ENCODE assay signal across 8 mouse cellular contexts in genomic region chr5:121833159-121833558, GRCm38 (mm10). TPM values are rescaled to one million over a fixed set of nuclear protein-coding genes. Genes with fewer than 3 reads are reported as not detected.
DNase-seq lines count a peak whose midpoint lies in the region; ATAC-seq lines count a peak whose summit lies in the region.

No protein-coding gene starts in this region.

- DNase-seq in heart, postnatal 36 days, result no peak
- no peak for DNase-seq in layer of hippocampus, postnatal 14 days (ENCODE audit: low spot score in 2 of 2)
- no peak for DNase-seq in urinary bladder, adult 2 months (ENCODE audit: low spot score)

- peak overlapping the region; percentile 74 for H3K27ac ChIP-seq in heart, embryonic 12.5 days (ENCODE audit: poor library complexity, severe bottlenecking)
- no peak overlapping the region for H3K27ac ChIP-seq in hindbrain, embryonic 16.5 days (ENCODE audit: low read depth, low read length)
- no peak overlapping the region for H3K27ac ChIP-seq in neural tube, embryonic 15.5 days (replicated peaks)

- H3K4me1 ChIP-seq in heart, embryonic 12.5 days (replicated peaks), result peaks cover 66% of the 10 kb centered on the region
- peaks cover 85% of the 10 kb centered on the region for H3K4me1 ChIP-seq in megakaryocyte, embryonic 14.5 days
- H3K4me1 ChIP-seq in hindbrain, embryonic 16.5 days (ENCODE audit: control insufficient read depth, insufficient read depth, low read depth, low read length), result peaks cover 31% of the 10 kb centered on the region
- H3K4me1 ChIP-seq in neural tube, embryonic 15.5 days, result peaks cover 70% of the 10 kb centered on the region

- 89% methylated on average over 2 of the region's 2 CpGs for WGBS in heart, embryonic 12.5 days
- 100% methylated on average over 2 of the region's 2 CpGs for WGBS in hindbrain, embryonic 16.5 days
- 84% methylated on average over 2 of the region's 2 CpGs for WGBS in neural tube, embryonic 15.5 days

- no peaks in the 10 kb centered on the region for H3K9me3 ChIP-seq in heart, embryonic 12.5 days (replicated peaks)
- no peaks in the 10 kb centered on the region for H3K9me3 ChIP-seq in megakaryocyte, embryonic 14.5 days
- no peaks in the 10 kb centered on the region for H3K9me3 ChIP-seq in hindbrain, embryonic 16.5 days (ENCODE audit: control insufficient read depth, low read length)
- no peaks in the 10 kb centered on the region for H3K9me3 ChIP-seq in neural tube, embryonic 15.5 days (replicated peaks)

- intact Hi-C loops in heart, postnatal 36 days (cut with DNase I), result no loop called here

- ATAC-seq in heart, embryonic 12.5 days (ENCODE audit: insufficient number of reproducible peaks, low FRiP score), result no peak
- ATAC-seq in megakaryocyte, adult 5-6 weeks (ENCODE audit: poor library complexity, severe bottlenecking), result no peak
- ATAC-seq in hindbrain, embryonic 16.5 days, result no peak
- ATAC-seq in neural tube, embryonic 15.5 days (ENCODE audit: low FRiP score), result no peak

- H3K4me2 ChIP-seq in heart, embryonic 12.5 days, result peak overlapping the region; percentile 98
- no peak overlapping the region for H3K4me2 ChIP-seq in hindbrain, embryonic 16.5 days (ENCODE audit: low read length)
- H3K4me2 ChIP-seq in neural tube, embryonic 15.5 days, result peak overlapping the region; percentile 25; the same call in 1 of the 2 replicates

- H3K4me3 ChIP-seq in heart, embryonic 12.5 days, result 0 out of 2 replicates have a peak overlapping the region, but pooled peaks have one; percentile 85
- H3K4me3 ChIP-seq in megakaryocyte, embryonic 14.5 days (replicated peaks), result peak overlapping the region; percentile 95
- H3K4me3 ChIP-seq in hindbrain, embryonic 16.5 days (ENCODE audit: low read length), result no peak overlapping the region
- no peak overlapping the region for H3K4me3 ChIP-seq in neural tube, embryonic 15.5 days (replicated peaks)

- H3K36me3 ChIP-seq in heart, embryonic 12.5 days, result peaks cover 11% of the 10 kb centered on the region
- H3K36me3 ChIP-seq in megakaryocyte, embryonic 14.5 days (replicated peaks; ENCODE audit: low read length), result peaks cover 64% of the 10 kb centered on the region
- no peaks in the 10 kb centered on the region for H3K36me3 ChIP-seq in hindbrain, embryonic 16.5 days (ENCODE audit: control insufficient read depth, insufficient read depth, low read length)
- H3K36me3 ChIP-seq in neural tube, embryonic 15.5 days, result no peaks in the 10 kb centered on the region

- H3K9ac ChIP-seq in heart, embryonic 12.5 days, result peak overlapping the region; percentile 53
- peak overlapping the region; percentile 29; the same call in 1 of the 2 replicates for H3K9ac ChIP-seq in hindbrain, embryonic 16.5 days (ENCODE audit: low read depth, low read length)
- no peak overlapping the region for H3K9ac ChIP-seq in neural tube, embryonic 15.5 days (replicated peaks)

- no peaks in the 10 kb centered on the region for H3K27me3 ChIP-seq in heart, embryonic 12.5 days (replicated peaks)
- H3K27me3 ChIP-seq in megakaryocyte, embryonic 14.5 days (replicated peaks), result peaks cover 7% of the 10 kb centered on the region
- peaks cover 9% of the 10 kb centered on the region for H3K27me3 ChIP-seq in hindbrain, embryonic 16.5 days (replicated peaks; ENCODE audit: control insufficient read depth, insufficient read depth, low read length)
- peaks cover 13% of the 10 kb centered on the region for H3K27me3 ChIP-seq in neural tube, embryonic 15.5 days (replicated peaks)

RNA-seq across cellular contexts. Expression of gene Sh2b3, which starts 4.3 kb away (rescaled TPM):
- 22.6 and 24.9 TPM in 2 replicates for polyA plus RNA-seq in heart, embryonic 12.5 days (2016; fragmentation: Nextera tagmentation; extraction: Ambion mirVana)
- total RNA-seq in heart, postnatal 36 days (2021), result 10 to 100 TPM; 23.8 to 28.1 TPM
- 156 and 517 TPM in 2 replicates for polyA plus RNA-seq in megakaryocyte, embryonic 14.5 days (2012; ENCODE audit: insufficient read depth, low replicate concordance)
- 82.9 and 83.8 TPM in 2 replicates for total RNA-seq in megakaryocyte, adult 5-6 weeks (2015)
- total RNA-seq in megakaryocyte, adult 5-6 weeks (2017), result 46.3 and 55.6 TPM in 2 replicates
- polyA plus RNA-seq in hindbrain, embryonic 16.5 days (2015; fragmentation: Nextera tagmentation; extraction: Ambion mirVana), result 5.2 and 6.9 TPM in 2 replicates
- polyA plus RNA-seq in neural tube, embryonic 15.5 days (2015; fragmentation: Nextera tagmentation; extraction: Ambion mirVana), result 7.5 and 9.4 TPM in 2 replicates
- 10 to 100 TPM; 18.5 to 18.7 TPM for total RNA-seq in layer of hippocampus, postnatal 14 days (2021)
- 22.2 and 25.8 TPM in 2 replicates for polyA plus RNA-seq in urinary bladder, adult 2 months (2012; rRNA removed)

RNA-seq across cellular contexts. Expression of gene Pheta1, which starts 15.6 kb away (rescaled TPM):
- polyA plus RNA-seq in heart, embryonic 12.5 days (2016; fragmentation: Nextera tagmentation; extraction: Ambion mirVana), result 17.1 and 17.8 TPM in 2 replicates
- 10 to 100 TPM; 11.6 to 12.6 TPM for total RNA-seq in heart, postnatal 36 days (2021)
- polyA plus RNA-seq in megakaryocyte, embryonic 14.5 days (2012; ENCODE audit: insufficient read depth, low replicate concordance), result 12.8 and 13.0 TPM in 2 replicates
- total RNA-seq in megakaryocyte, adult 5-6 weeks (2015), result 0.78 and 1.2 TPM in 2 replicates
- 0.69 and 1.8 TPM in 2 replicates for total RNA-seq in megakaryocyte, adult 5-6 weeks (2017)
- 34.1 and 39.5 TPM in 2 replicates for polyA plus RNA-seq in hindbrain, embryonic 16.5 days (2015; fragmentation: Nextera tagmentation; extraction: Ambion mirVana)
- 33.0 and 34.7 TPM in 2 replicates for polyA plus RNA-seq in neural tube, embryonic 15.5 days (2015; fragmentation: Nextera tagmentation; extraction: Ambion mirVana)
- total RNA-seq in layer of hippocampus, postnatal 14 days (2021), result 10 to 100 TPM; 10.3 to 12.4 TPM
- 11.3 and 12.2 TPM in 2 replicates for polyA plus RNA-seq in urinary bladder, adult 2 months (2012; rRNA removed)

Comparison
In these comparisons a context has a peak if more than half of its experiments do, and no peak if none do; other contexts are left out.
1. H3K4me3 ChIP-seq: peak in heart, embryonic 12.5 days (single experiment) and megakaryocyte, embryonic 14.5 days (single experiment); none in hindbrain, embryonic 16.5 days (single experiment) and neural tube, embryonic 15.5 days (single experiment).